Mouse (Mus musculus): Measurements from ENCODE around the gene Jmy.

- no peak for TF ChIP-seq CTCF (IDR thresholded peaks at IDR 0.05; ENCODE audit: control insufficient read depth, insufficient read depth, insufficient replicate concordance, low read depth, low read length)
- no peak for TF ChIP-seq POLR2A (IDR thresholded peaks at IDR 0.05; ENCODE audit: control insufficient read depth, low read depth, low read length)
Observed at GRCm38 (mm10) chr13:93419779-93420178, 79.8 kb downstream of the Jmy start.

Data from testis, adult 2 months (tissue).